Mouse (Mus musculus): Measurements from ENCODE around the gene Cux2. TPM values are rescaled to one million over a fixed set of nuclear protein-coding genes. Genes with fewer than 3 reads are reported as not detected.
A peak's percentile ranks its signal among the peaks of the same experiment; 100 is the strongest.

Cux2 gene
- polyA plus RNA-seq, 1 experiment from 2014 or later = 3.1 TPM

GRCm38 (mm10) chr5:121845361-121845760 lies 204.5 kb downstream of the Cux2 start:
- WGBS (ENCODE audit: insufficient replicate concordance) = 10% methylated on average over 4 of the region's 4 CpGs

GRCm38 (mm10) chr5:121843138-121843905 lies 206.6 kb downstream of the Cux2 start:
- no peaks in the 10 kb centered on the region for H3K36me3 ChIP-seq (ENCODE audit: control insufficient read depth, insufficient read depth)
- H3K4me1 ChIP-seq (ENCODE audit: control insufficient read depth, low read depth, low read length) = peaks cover 31% of the 10 kb centered on the region
- H3K4me2 ChIP-seq (ENCODE audit: low read depth, low read length) = peak overlapping the region; percentile 82
- no peaks in the 10 kb centered on the region for H3K9me3 ChIP-seq (replicated peaks; ENCODE audit: control insufficient read depth, low read length)
- H3K4me3 ChIP-seq (ENCODE audit: low read depth, low read length) = peak overlapping the region; percentile 60
- WGBS (ENCODE audit: insufficient replicate concordance) = 10% methylated on average over 17 of the region's 17 CpGs
- peaks cover 26% of the 10 kb centered on the region for H3K27me3 ChIP-seq (ENCODE audit: control insufficient read depth, insufficient read depth, low read depth, low read length)
- H3K27ac ChIP-seq (ENCODE audit: low read length) = no peak overlapping the region
- ATAC-seq (ENCODE audit: low read depth) = no peak
- H3K9ac ChIP-seq (ENCODE audit: low read depth, low read length) = no peak overlapping the region

More at GRCm38 (mm10) chr5:121845361-121845760, 204.5 kb downstream of the Cux2 start:
- Histone ChIP-seq H3K4me2 (ENCODE audit: low read depth, low read length) (no peak overlapping the region), H3K27me3 (ENCODE audit: control insufficient read depth, insufficient read depth, low read depth, low read length) (peaks cover 19% of the 10 kb centered on the region), H3K36me3 (ENCODE audit: control insufficient read depth, insufficient read depth) (no peaks in the 10 kb centered on the region), H3K9ac (ENCODE audit: low read depth, low read length) (no peak overlapping the region), H3K4me3 (ENCODE audit: low read depth, low read length) (no peak overlapping the region), H3K27ac (ENCODE audit: low read length) (no peak overlapping the region), H3K9me3 (replicated peaks; ENCODE audit: control insufficient read depth, low read length) (no peaks in the 10 kb centered on the region), H3K4me1 (ENCODE audit: control insufficient read depth, low read depth, low read length) (peaks cover 30% of the 10 kb centered on the region)
- no peak for ATAC-seq (ENCODE audit: low read depth)

- peaks cover 31% of the 10 kb centered on the region for H3K4me1 ChIP-seq (ENCODE audit: control insufficient read depth, low read depth, low read length)
- no peaks in the 10 kb centered on the region for H3K36me3 ChIP-seq (ENCODE audit: control insufficient read depth, insufficient read depth)
- WGBS (ENCODE audit: insufficient replicate concordance) = under 1% methylated on average over 33 of the region's 33 CpGs
- peak overlapping the region; percentile 60 for H3K4me3 ChIP-seq (ENCODE audit: low read depth, low read length)
- peaks cover 26% of the 10 kb centered on the region for H3K27me3 ChIP-seq (ENCODE audit: control insufficient read depth, insufficient read depth, low read depth, low read length)
- no peak overlapping the region for H3K27ac ChIP-seq (ENCODE audit: low read length)
- H3K9ac ChIP-seq (ENCODE audit: low read depth, low read length) = peak overlapping the region; percentile 64
- peak overlapping the region; percentile 82 for H3K4me2 ChIP-seq (ENCODE audit: low read depth, low read length)
- peak; percentile 47 for ATAC-seq (ENCODE audit: low read depth)
- H3K9me3 ChIP-seq (replicated peaks; ENCODE audit: control insufficient read depth, low read length) = no peaks in the 10 kb centered on the region
Observed at GRCm38 (mm10) chr5:121842665-121843118, 207.2 kb downstream of the Cux2 start.

- Histone ChIP-seq H3K4me1 (ENCODE audit: control insufficient read depth, low read depth, low read length) (peaks cover 38% of the 10 kb centered on the region), H3K36me3 (ENCODE audit: control insufficient read depth, insufficient read depth) (no peaks in the 10 kb centered on the region), H3K27me3 (ENCODE audit: control insufficient read depth, insufficient read depth, low read depth, low read length) (peaks cover 29% of the 10 kb centered on the region), H3K4me3 (ENCODE audit: low read depth, low read length) (no peak overlapping the region), H3K9me3 (replicated peaks; ENCODE audit: control insufficient read depth, low read length) (no peaks in the 10 kb centered on the region), H3K27ac (ENCODE audit: low read length) (no peak overlapping the region), H3K9ac (ENCODE audit: low read depth, low read length) (peak overlapping the region; percentile 64; the same call in 1 of the 2 replicates), H3K4me2 (ENCODE audit: low read depth, low read length) (no peak overlapping the region; the same call in 1 of the 2 replicates)
- 39% methylated on average over 10 of the region's 10 CpGs for WGBS (ENCODE audit: insufficient replicate concordance)
- no peak for ATAC-seq (ENCODE audit: low read depth)
Observed at GRCm38 (mm10) chr5:121841973-121842372, 207.9 kb downstream of the Cux2 start.

- no peak overlapping the region for H3K4me2 ChIP-seq (ENCODE audit: low read depth, low read length)
- H3K4me1 ChIP-seq (ENCODE audit: control insufficient read depth, low read depth, low read length) = peaks cover 41% of the 10 kb centered on the region
- peaks cover 29% of the 10 kb centered on the region for H3K27me3 ChIP-seq (ENCODE audit: control insufficient read depth, insufficient read depth, low read depth, low read length)
- no peak overlapping the region for H3K4me3 ChIP-seq (ENCODE audit: low read depth, low read length)
- H3K9ac ChIP-seq (ENCODE audit: low read depth, low read length) = no peak overlapping the region
- H3K36me3 ChIP-seq (ENCODE audit: control insufficient read depth, insufficient read depth) = no peaks in the 10 kb centered on the region
- H3K27ac ChIP-seq (ENCODE audit: low read length) = no peak overlapping the region
- 80% methylated on average over 9 of the region's 9 CpGs for WGBS (ENCODE audit: insufficient replicate concordance)
- no peaks in the 10 kb centered on the region for H3K9me3 ChIP-seq (replicated peaks; ENCODE audit: control insufficient read depth, low read length)
- ATAC-seq (ENCODE audit: low read depth) = no peak
Observed at GRCm38 (mm10) chr5:121841516-121841915, 208.4 kb downstream of the Cux2 start.

- Histone ChIP-seq H3K4me1 (ENCODE audit: control insufficient read depth, low read depth, low read length) (peaks cover 64% of the 10 kb centered on the region), H3K27me3 (ENCODE audit: control insufficient read depth, insufficient read depth, low read depth, low read length) (peaks cover 16% of the 10 kb centered on the region), H3K4me2 (ENCODE audit: low read depth, low read length) (peak overlapping the region; percentile 95), H3K4me3 (ENCODE audit: low read depth, low read length) (peak overlapping the region; percentile 87), H3K27ac (ENCODE audit: low read length) (peak overlapping the region; percentile 78), H3K36me3 (ENCODE audit: control insufficient read depth, insufficient read depth) (no peaks in the 10 kb centered on the region), H3K9ac (ENCODE audit: low read depth, low read length) (peak overlapping the region; percentile 8), H3K9me3 (replicated peaks; ENCODE audit: control insufficient read depth, low read length) (no peaks in the 10 kb centered on the region)
- 29% methylated on average over 7 of the region's 7 CpGs for WGBS (ENCODE audit: insufficient replicate concordance)
- ATAC-seq (ENCODE audit: low read depth) = no peak
Observed at GRCm38 (mm10) chr5:121839128-121839473, 210.8 kb downstream of the Cux2 start.

- H3K27me3 ChIP-seq (ENCODE audit: control insufficient read depth, insufficient read depth, low read depth, low read length) = peaks cover 11% of the 10 kb centered on the region
Observed at GRCm38 (mm10) chr5:121838341-121839127, 211.4 kb downstream of the Cux2 start.

GRCm38 (mm10) chr5:121837441-121838340 lies 212.2 kb downstream of the Cux2 start, which contains the start of gene Sh2b3:
Gene Sh2b3 (minus strand): TSS chr5:121837646.
- 1% methylated on average over 35 of the region's 35 CpGs for WGBS (ENCODE audit: insufficient replicate concordance)
- peak within 1 kb of the TSS; percentile 87 for H3K4me3 ChIP-seq (ENCODE audit: low read depth, low read length)
- no peaks in the 10 kb centered on the region for H3K9me3 ChIP-seq (replicated peaks; ENCODE audit: control insufficient read depth, low read length)
- peak within 1 kb of the TSS; percentile 82 for H3K9ac ChIP-seq (ENCODE audit: low read depth, low read length)
- H3K4me2 ChIP-seq (ENCODE audit: low read depth, low read length) = peak within 1 kb of the TSS; percentile 95
- H3K27ac ChIP-seq (ENCODE audit: low read length) = peak within 1 kb of the TSS; percentile 92
- H3K4me1 ChIP-seq (ENCODE audit: control insufficient read depth, low read depth, low read length) = peaks cover 69% of the 10 kb centered on the region
- no peaks in the 10 kb centered on the region for H3K36me3 ChIP-seq (ENCODE audit: control insufficient read depth, insufficient read depth)
- ATAC-seq (ENCODE audit: low read depth) = peak; percentile 8
- peaks cover 9% of the 10 kb centered on the region for H3K27me3 ChIP-seq (ENCODE audit: control insufficient read depth, insufficient read depth, low read depth, low read length)

More at GRCm38 (mm10) chr5:121838341-121839127, 211.4 kb downstream of the Cux2 start:
- Histone ChIP-seq H3K4me3 (ENCODE audit: low read depth, low read length) (peak overlapping the region; percentile 87), H3K4me2 (ENCODE audit: low read depth, low read length) (peak overlapping the region; percentile 95), H3K9me3 (replicated peaks; ENCODE audit: control insufficient read depth, low read length) (no peaks in the 10 kb centered on the region), H3K9ac (ENCODE audit: low read depth, low read length) (peak overlapping the region; percentile 54), H3K36me3 (ENCODE audit: control insufficient read depth, insufficient read depth) (no peaks in the 10 kb centered on the region), H3K4me1 (ENCODE audit: control insufficient read depth, low read depth, low read length) (peaks cover 69% of the 10 kb centered on the region), H3K27ac (ENCODE audit: low read length) (peak overlapping the region; percentile 78)
- under 1% methylated on average over 46 of the region's 46 CpGs for WGBS (ENCODE audit: insufficient replicate concordance)
- ATAC-seq (ENCODE audit: low read depth) = no peak
